In the genomic region with DNA sequence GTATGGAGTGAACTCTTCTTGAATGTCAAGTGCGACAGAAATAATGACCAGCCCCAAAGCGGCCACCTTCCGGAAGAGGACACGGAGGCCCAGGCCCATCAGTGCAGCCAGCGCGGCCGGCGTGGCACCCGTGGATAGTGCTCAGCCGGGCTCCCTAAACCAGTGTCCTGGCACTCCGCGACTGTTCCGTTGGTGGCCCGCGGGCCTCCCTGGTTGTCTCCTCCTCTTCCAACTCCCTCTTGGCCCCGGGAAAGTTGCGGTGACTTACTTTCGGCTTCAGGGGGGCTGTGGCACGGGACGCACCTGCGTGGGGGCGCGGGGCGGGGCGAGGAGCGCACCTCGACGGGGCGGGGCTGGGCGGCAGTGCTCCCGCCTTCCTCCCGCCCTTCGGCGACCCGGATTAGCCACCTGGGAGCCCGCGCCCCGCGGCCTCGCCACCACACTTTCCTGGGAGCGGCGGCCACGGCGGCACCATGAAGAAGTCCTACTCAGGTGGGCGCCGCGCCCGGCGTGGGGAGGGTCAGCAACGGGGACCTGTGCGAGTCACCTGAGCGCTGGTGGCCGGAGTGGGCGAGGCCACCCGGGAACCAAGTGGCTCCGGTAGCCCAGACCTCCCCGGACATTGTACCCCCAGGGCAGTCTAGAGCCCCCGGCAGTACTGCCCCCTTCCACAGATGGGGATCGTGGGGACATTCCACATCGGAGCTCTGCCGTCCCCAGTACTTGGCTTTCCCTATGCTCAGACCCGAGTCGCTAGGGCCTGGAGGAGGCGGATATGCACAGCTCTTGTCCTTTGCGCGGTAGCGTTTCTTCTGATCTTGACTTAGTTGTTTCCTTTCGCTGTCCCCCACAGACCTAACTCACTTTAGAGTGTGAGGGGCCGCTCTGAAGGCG, we compare ENCODE assay signal across 8 mouse cellular contexts. TPM values are rescaled to one million over a fixed set of nuclear protein-coding genes. Genes with fewer than 3 reads are reported as not detected.
DNase-seq lines count a peak whose midpoint lies in the region; ATAC-seq and TF ChIP-seq lines count a peak whose summit lies in the region.

A gene (plus strand): TSS at position 380 of the 894 bp plus-strand sequence.

- WGBS in forebrain, embryonic 11.5 days: 1% methylated on average over 68 of the region's 70 CpGs
- WGBS in hindbrain, embryonic 10.5 days: 1% methylated on average over 70 of the region's 70 CpGs
- under 1% methylated on average over 66 of the region's 70 CpGs for WGBS in stomach, embryonic 14.5 days

- no peak within 1 kb of the TSS for H3K4me3 ChIP-seq in testis, adult 2 months (ENCODE audit: control insufficient read depth, low read depth, low read length)
- H3K4me3 ChIP-seq in forebrain, embryonic 11.5 days (ENCODE audit: low read depth, low read length): peak within 1 kb of the TSS; percentile 39
- H3K4me3 ChIP-seq in hindbrain, embryonic 10.5 days: peak within 1 kb of the TSS; percentile 59
- H3K4me3 ChIP-seq in stomach, embryonic 14.5 days (ENCODE audit: low read depth, low read length): peak within 1 kb of the TSS; percentile 51

- no peak within 1 kb of the TSS for H3K27ac ChIP-seq in testis, adult 2 months (ENCODE audit: control insufficient read depth, insufficient read depth, low read depth, low read length)
- H3K27ac ChIP-seq in forebrain, embryonic 11.5 days (ENCODE audit: low read depth, low read length): no peak within 1 kb of the TSS
- peak within 1 kb of the TSS; percentile 62 for H3K27ac ChIP-seq in hindbrain, embryonic 10.5 days
- H3K27ac ChIP-seq in stomach, embryonic 14.5 days (ENCODE audit: low read length): peak within 1 kb of the TSS; percentile 72; the same call in 1 of the 2 replicates

- ATAC-seq in forebrain, embryonic 11.5 days (replicated peaks; ENCODE audit: low FRiP score): no peak
- peak; percentile 42; the same call in 1 of the 2 replicates for ATAC-seq in stomach, embryonic 14.5 days (ENCODE audit: insufficient number of reproducible peaks, insufficient read depth, low FRiP score, low read depth)

- TF ChIP-seq CTCF in testis, adult 2 months (IDR thresholded peaks at IDR 0.05; ENCODE audit: control insufficient read depth, insufficient read depth, insufficient replicate concordance, low read depth, low read length): no peak

- H3K9ac ChIP-seq in forebrain, embryonic 11.5 days (ENCODE audit: low read length): peak within 1 kb of the TSS; percentile 40
- peak within 1 kb of the TSS; percentile 46 for H3K9ac ChIP-seq in stomach, embryonic 14.5 days (replicated peaks; ENCODE audit: low read depth, low read length)

- H3K4me1 ChIP-seq in testis, adult 2 months (ENCODE audit: control insufficient read depth, insufficient read depth, low read length): no peaks in the 10 kb centered on the region
- H3K4me1 ChIP-seq in forebrain, embryonic 11.5 days (replicated peaks; ENCODE audit: control insufficient read depth, insufficient read depth, low read length): peaks cover 8% of the 10 kb centered on the region; the same call in 1 of the 2 replicates
- H3K4me1 ChIP-seq in hindbrain, embryonic 10.5 days (replicated peaks): peaks cover 18% of the 10 kb centered on the region
- peaks cover 16% of the 10 kb centered on the region for H3K4me1 ChIP-seq in stomach, embryonic 14.5 days (ENCODE audit: control insufficient read depth, insufficient read depth, low read length)

- TF ChIP-seq POLR2A in testis, adult 2 months (IDR thresholded peaks at IDR 0.05; ENCODE audit: control insufficient read depth, low read depth, low read length): no peak

- no peak for DNase-seq in testis, postnatal 14 days (ENCODE audit: low spot score)
- peak; percentile 61 for DNase-seq in forebrain, embryonic 11.5 days (ENCODE audit: low spot score)
- DNase-seq in hindbrain, embryonic 10.5 days (ENCODE audit: low spot score): peak; percentile 31
- DNase-seq in layer of hippocampus, postnatal 25 days (ENCODE audit: extremely low spot score in 1 of 2, low spot score in 1 of 2): no peak
- DNase-seq in lung, postnatal 25 days (ENCODE audit: low spot score): peak; percentile 23
- no peak for DNase-seq in frontal cortex, postnatal 25 days (ENCODE audit: low spot score in 2 of 2)

- no peaks in the 10 kb centered on the region for H3K36me3 ChIP-seq in testis, adult 2 months (ENCODE audit: control insufficient read depth, insufficient read depth, low read length)
- H3K36me3 ChIP-seq in forebrain, embryonic 11.5 days (ENCODE audit: control insufficient read depth, insufficient read depth, low read length): no peaks in the 10 kb centered on the region
- no peaks in the 10 kb centered on the region for H3K36me3 ChIP-seq in hindbrain, embryonic 10.5 days
- H3K36me3 ChIP-seq in stomach, embryonic 14.5 days (ENCODE audit: control insufficient read depth, insufficient read depth, low read length): no peaks in the 10 kb centered on the region

- H3K4me2 ChIP-seq in forebrain, embryonic 11.5 days (ENCODE audit: low read depth, low read length, severe bottlenecking): peak within 1 kb of the TSS; percentile 73
- peak within 1 kb of the TSS; percentile 89 for H3K4me2 ChIP-seq in stomach, embryonic 14.5 days (replicated peaks; ENCODE audit: low read depth, low read length)

- no peaks in the 10 kb centered on the region for H3K27me3 ChIP-seq in testis, adult 2 months (ENCODE audit: control insufficient read depth, insufficient read depth, low read length)
- H3K27me3 ChIP-seq in forebrain, embryonic 11.5 days (ENCODE audit: control insufficient read depth, insufficient read depth, low read length): peaks cover 29% of the 10 kb centered on the region
- H3K27me3 ChIP-seq in hindbrain, embryonic 10.5 days (ENCODE audit: insufficient read depth, poor library complexity, severe bottlenecking): peaks cover 80% of the 10 kb centered on the region
- H3K27me3 ChIP-seq in stomach, embryonic 14.5 days (ENCODE audit: control insufficient read depth, insufficient read depth, low read length): 0 out of 2 replicates have a peak, but pooled peaks cover 3% of the 10 kb centered on the region

- H3K9me3 ChIP-seq in forebrain, embryonic 11.5 days (ENCODE audit: control insufficient read depth, low read length): no peaks in the 10 kb centered on the region
- H3K9me3 ChIP-seq in hindbrain, embryonic 10.5 days: no peaks in the 10 kb centered on the region
- no peaks in the 10 kb centered on the region for H3K9me3 ChIP-seq in stomach, embryonic 14.5 days (ENCODE audit: control insufficient read depth, low read depth, low read length)

RNA-seq across cellular contexts. Expression of the gene that starts here (rescaled TPM):
- polyA plus RNA-seq in testis, adult 2 months (2012; rRNA removed): 11.7 and 12.2 TPM in 2 replicates
- 172 and 182 TPM in 2 replicates for polyA plus RNA-seq in forebrain, embryonic 11.5 days (2014; fragmentation: Nextera tagmentation; extraction: Ambion mirVana)
- 186 and 206 TPM in 2 replicates for polyA plus RNA-seq in hindbrain, embryonic 10.5 days (2016; fragmentation: Nextera tagmentation; extraction: Ambion mirVana)
- 100 to 1,000 TPM; 114 to 119 TPM for total RNA-seq in layer of hippocampus, postnatal 25 days (2021)
- 106 and 109 TPM in 2 replicates for polyA plus RNA-seq in stomach, embryonic 14.5 days (2014; fragmentation: Nextera tagmentation; extraction: Ambion mirVana)

Comparison
In these comparisons a context has a peak if more than half of its experiments do, and no peak if none do; other contexts are left out.
1. H3K27ac ChIP-seq: peak in hindbrain, embryonic 10.5 days (single experiment) and stomach, embryonic 14.5 days (single experiment); none in testis, adult 2 months (single experiment) and forebrain, embryonic 11.5 days (single experiment).
2. DNase-seq: peak in forebrain, embryonic 11.5 days (single experiment), hindbrain, embryonic 10.5 days (single experiment) and lung, postnatal 25 days (single experiment); none in testis, postnatal 14 days (single experiment), layer of hippocampus, postnatal 25 days (0 of 2) and frontal cortex, postnatal 25 days (0 of 2).